Mouse (Mus musculus) neutrophil, adult 5-6 weeks (primary cell): ENCODE measurements around the gene Map1s. TPM values are rescaled to one million over a fixed set of nuclear protein-coding genes. Genes with fewer than 3 reads are reported as not detected.

Experiments used
- ATAC-seq: fragments of 151-379, 151-347 bp; 2 replicates; pipeline ENCODE4 v1.8.0; 2017; ENCODE audit warnings: mild to moderate bottlenecking, moderate TSS enrichment; ENCODE audit not compliant: insufficient number of reproducible peaks, poor library complexity, low FRiP score, severe bottlenecking; ENCODE audit errors: extremely low read depth
- total RNA-seq: library from RNA; stranded (forward); fragments of 200-1000 nt; gene quantifications from 2 replicates; pipeline ENCODE4 v1.2.3, GENCODE M21; 2017

Map1s gene
- total RNA-seq, 1 experiment from 2014 or later, result 11.9 TPM

DNA sequence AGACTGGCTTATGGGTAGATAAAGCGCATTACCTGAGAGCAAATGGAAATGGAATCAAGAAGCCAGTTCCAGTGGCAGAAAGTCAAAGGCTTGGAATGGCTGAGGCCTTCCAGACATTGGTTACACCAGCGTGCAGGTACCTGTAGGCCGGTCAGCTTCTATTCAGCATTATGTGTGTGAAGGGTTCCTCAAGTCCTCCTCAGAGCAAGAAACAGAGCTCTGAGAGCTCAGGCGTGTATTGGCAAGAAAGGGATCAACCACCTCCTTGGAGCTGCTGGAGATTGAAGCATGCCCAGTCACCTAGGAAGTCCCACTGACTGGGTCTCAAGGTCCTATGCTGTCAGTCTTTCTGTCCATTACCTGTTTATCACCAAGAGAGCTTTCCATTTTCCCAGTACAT, 20.0 kb downstream of the Map1s start:
- no peak for ATAC-seq

DNA sequence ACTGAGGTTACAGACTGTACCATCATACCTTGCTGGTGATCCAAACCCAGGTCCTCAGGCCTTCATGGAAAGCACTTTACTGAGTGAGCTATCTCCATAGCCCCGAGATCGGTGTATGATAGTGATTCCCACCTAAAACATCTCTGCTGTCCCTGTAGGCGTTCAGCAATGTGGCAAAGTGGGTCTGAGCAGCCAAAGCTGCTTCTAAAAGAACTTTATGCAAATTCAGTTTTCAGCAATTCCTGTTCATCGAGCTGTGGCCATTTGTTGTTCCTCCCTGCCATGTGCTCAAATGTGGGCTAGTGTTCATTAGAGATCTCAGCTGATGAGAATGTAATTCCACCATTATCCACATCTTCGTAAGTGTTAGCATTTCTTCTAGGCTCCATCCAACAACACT, 20.7 kb downstream of the Map1s start:
- ATAC-seq, result no peak

GRCm38 (mm10) chr8:70928096-70928495, 22.4 kb downstream of the Map1s start:
- ATAC-seq, result no peak

GRCm38 (mm10) chr8:70928778-70929322, 23.1 kb downstream of the Map1s start:
- ATAC-seq, result no peak

- no peak for ATAC-seq
Observed at GRCm38 (mm10) chr8:70931731-70932130, 26.0 kb downstream of the Map1s start.

- ATAC-seq, result no peak
Observed at GRCm38 (mm10) chr8:70933036-70933435, 27.3 kb downstream of the Map1s start.

GRCm38 (mm10) chr8:70934786-70935185, 29.1 kb downstream of the Map1s start:
- ATAC-seq, result no peak

- ATAC-seq, result no peak
Observed at GRCm38 (mm10) chr8:70937200-70937599, 31.5 kb downstream of the Map1s start.

DNA sequence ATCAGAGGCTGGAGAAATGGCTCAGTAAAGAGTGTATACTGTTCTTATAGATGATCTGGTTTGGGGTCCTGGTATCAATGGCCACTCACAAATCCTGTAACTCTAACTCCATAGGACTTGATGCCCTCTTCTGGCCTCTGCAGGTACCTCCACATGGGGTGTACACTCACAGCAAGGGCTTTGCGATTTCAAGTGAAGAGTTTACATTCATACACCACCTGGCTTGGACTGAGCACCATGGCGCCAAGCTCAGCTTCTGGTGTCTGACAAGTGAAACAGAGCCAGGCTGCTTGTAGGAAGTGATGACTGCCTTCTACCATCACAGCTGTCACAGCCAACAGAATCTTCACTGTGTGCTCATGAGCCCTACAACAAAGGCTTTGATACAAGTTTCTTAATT, 35.7 kb downstream of the Map1s start:
- ATAC-seq, result no peak

GRCm38 (mm10) chr8:70943187-70943586, 37.5 kb downstream of the Map1s start:
- no peak for ATAC-seq

GRCm38 (mm10) chr8:70949847-70950246, 44.1 kb downstream of the Map1s start:
- no peak for ATAC-seq

DNA sequence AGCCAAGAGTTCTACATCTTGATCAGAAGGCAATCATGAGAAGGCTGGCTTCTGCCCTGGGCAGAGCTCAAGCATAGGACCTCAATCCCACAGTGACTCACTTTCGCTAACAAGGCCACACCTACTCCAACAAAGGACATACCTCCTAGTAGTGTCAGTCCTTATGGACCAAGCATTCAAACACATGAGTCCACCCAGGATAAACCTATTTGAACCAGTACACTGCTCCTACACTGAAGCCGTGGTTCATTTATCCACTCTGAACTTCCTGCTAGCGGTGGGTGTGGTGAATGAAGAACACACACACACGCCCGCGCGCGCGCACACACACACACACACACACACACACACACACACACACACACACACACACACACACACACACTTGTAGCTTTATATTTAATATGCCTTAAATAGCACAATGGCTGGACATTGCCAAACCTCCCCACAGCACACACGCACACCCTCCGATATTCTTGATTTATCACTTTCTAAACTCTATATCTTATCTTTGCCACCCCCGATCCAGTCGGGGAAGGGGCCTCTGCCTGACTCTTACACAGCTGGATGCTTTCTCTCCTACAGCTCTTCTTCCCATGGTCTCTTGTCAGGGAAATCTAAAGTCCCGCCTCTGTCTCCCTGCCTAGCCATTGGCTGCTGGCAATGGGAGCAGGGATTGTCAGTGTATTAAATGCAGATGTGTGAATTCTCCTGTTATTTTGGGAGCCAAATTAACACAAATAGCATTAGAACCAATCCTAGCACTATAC, 55.2 kb downstream of the Map1s start:
- ATAC-seq, result no peak

DNA sequence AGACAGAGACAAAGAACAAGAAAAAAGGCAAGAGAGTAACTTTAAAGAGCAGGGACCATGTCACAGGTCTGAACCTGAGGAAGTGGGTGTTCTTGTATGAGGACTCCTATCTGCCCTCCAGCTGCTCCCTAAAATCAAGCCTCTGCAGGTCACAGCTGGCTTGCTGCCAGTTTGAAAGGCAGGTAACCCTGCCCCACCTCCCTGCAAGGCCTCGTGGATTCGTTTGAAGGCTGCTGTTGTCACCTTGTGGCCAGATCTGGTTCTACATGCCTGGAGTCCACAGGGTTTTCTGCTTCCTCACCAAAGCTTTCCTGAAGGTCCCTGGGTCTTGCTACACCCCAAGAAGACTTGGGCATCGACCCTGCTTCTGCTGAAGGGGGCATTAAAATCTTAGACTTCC, 58.4 kb downstream of the Map1s start:
- no peak for ATAC-seq

DNA sequence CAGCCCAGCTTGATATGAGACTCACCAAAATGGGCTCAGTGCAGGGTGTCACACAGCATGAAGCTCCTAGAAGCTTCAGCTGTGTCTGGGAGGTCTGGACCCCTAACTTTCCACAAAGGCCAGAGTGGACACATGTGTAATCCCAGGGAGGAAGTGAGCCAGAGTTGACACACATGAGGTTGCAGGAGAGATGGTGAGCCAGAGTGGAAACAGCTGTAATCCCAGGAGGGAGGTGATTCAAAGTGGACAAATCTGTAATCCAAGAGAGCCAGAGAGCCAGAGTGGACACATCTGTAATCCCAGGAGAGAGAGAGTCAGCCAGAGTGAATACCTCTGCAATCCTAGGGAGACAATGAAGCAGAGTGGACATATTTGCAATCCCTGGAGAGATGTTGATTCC, 59.1 kb downstream of the Map1s start:
- ATAC-seq, result no peak

Other genes with a start within 250 kb of the Map1s start
- gene Pgpep1, start 245.5 kb upstream of the Map1s start, total RNA-seq, result 4.4 and 7.7 TPM in 2 replicates
- gene Lsm4, start 232.7 kb upstream of the Map1s start, total RNA-seq, result 103 and 134 TPM in 2 replicates
- gene Jund, start 207.0 kb upstream of the Map1s start, total RNA-seq, result 316 and 319 TPM in 2 replicates
- 2.4 and 2.8 TPM in 2 replicates for gene Iqcn, start 202.5 kb upstream of the Map1s start, total RNA-seq
- not detected in 2 replicates for gene Gm3336, start 187.4 kb upstream of the Map1s start, total RNA-seq
- 2.2 and 2.4 TPM in 2 replicates for gene Pde4c, start 182.2 kb upstream of the Map1s start, total RNA-seq
- gene Rab3a, start 151.3 kb upstream of the Map1s start, total RNA-seq, result 5.2 and 5.5 TPM in 2 replicates
- gene Mpv17l2, start 145.0 kb upstream of the Map1s start, total RNA-seq, result 4.5 and 4.8 TPM in 2 replicates
- gene Pik3r2, start 129.2 kb upstream of the Map1s start, total RNA-seq, result 19.9 and 20.3 TPM in 2 replicates
- 30.7 and 40.2 TPM in 2 replicates for gene Mast3, start 100.9 kb upstream of the Map1s start, total RNA-seq
- gene Il12rb1, start 97.5 kb upstream of the Map1s start, total RNA-seq, result 0.98 and 3.1 TPM in 2 replicates
- 20.7 and 24.9 TPM in 2 replicates for gene Arrdc2, start 66.2 kb upstream of the Map1s start, total RNA-seq
- gene Kcnn1, start 42.7 kb upstream of the Map1s start, total RNA-seq, result not detected in 2 replicates
- gene Ccdc124, start 32.0 kb upstream of the Map1s start, total RNA-seq, result 20.0 and 26.8 TPM in 2 replicates
- not detected in 2 replicates for gene Slc5a5, start 13.2 kb upstream of the Map1s start, total RNA-seq
- gene Rpl18a, start 8.5 kb upstream of the Map1s start, total RNA-seq, result 1,826 and 2,087 TPM in 2 replicates